In genomic region chr9:106421033-106421864, GRCm38 (mm10) we compare ENCODE assay signal across 9 mouse cellular contexts. TPM values are rescaled to one million over a fixed set of nuclear protein-coding genes. Genes with fewer than 3 reads are reported as not detected.
DNase-seq lines count a peak whose midpoint lies in the region; ATAC-seq and TF ChIP-seq lines count a peak whose summit lies in the region.
"Had no signal": no experiment of that assay in that cellular context is flagged by ENCODE, and none has a peak within 500 bp of the region (broad histone marks: within the 10 kb centered on the region; RNA-seq: fewer than 3 reads in every experiment).

No protein-coding gene starts in this region.

- no peaks in the 10 kb centered on the region for H3K36me3 ChIP-seq in heart, adult 2 months (ENCODE audit: control insufficient read depth, insufficient read depth, low read length)
- H3K36me3 ChIP-seq in E14TG2a.4 (ENCODE audit: insufficient read depth, low read length), result no peaks in the 10 kb centered on the region
- no peaks in the 10 kb centered on the region for H3K36me3 ChIP-seq in forebrain, postnatal 0 days (ENCODE audit: insufficient read depth)
- no peaks in the 10 kb centered on the region for H3K36me3 ChIP-seq in liver, embryonic 15.5 days (replicated peaks)

- H3K4me2 ChIP-seq in forebrain, postnatal 0 days (ENCODE audit: low read depth), result peak overlapping the region; percentile 18
- peak overlapping the region; percentile 35; the same call in 1 of the 2 replicates for H3K4me2 ChIP-seq in liver, embryonic 15.5 days

- no peaks in the 10 kb centered on the region for H3K27me3 ChIP-seq in heart, adult 2 months (ENCODE audit: control insufficient read depth, insufficient read depth, low read length)
- peaks cover 15% of the 10 kb centered on the region for H3K27me3 ChIP-seq in E14TG2a.4 (ENCODE audit: insufficient read depth, low read length)
- H3K27me3 ChIP-seq in forebrain, postnatal 0 days (ENCODE audit: insufficient read depth, low read length), result no peaks in the 10 kb centered on the region
- peaks cover 51% of the 10 kb centered on the region for H3K27me3 ChIP-seq in liver, embryonic 15.5 days

- no peaks in the 10 kb centered on the region for H3K9me3 ChIP-seq in E14TG2a.4 (ENCODE audit: low read length)
- no peaks in the 10 kb centered on the region for H3K9me3 ChIP-seq in forebrain, postnatal 0 days (ENCODE audit: low read length)
- no peaks in the 10 kb centered on the region for H3K9me3 ChIP-seq in liver, embryonic 15.5 days (replicated peaks)

- no peak for TF ChIP-seq EP300 in heart, adult 2 months (IDR thresholded peaks at IDR 0.05; ENCODE audit: insufficient read depth, low read depth, low read length)

- peak overlapping the region; percentile 17; the same call in 1 of the 2 replicates for H3K4me3 ChIP-seq in heart, adult 2 months
- H3K4me3 ChIP-seq in E14TG2a.4 (replicated peaks; ENCODE audit: low read length), result 0 out of 2 replicates have a peak overlapping the region, but pooled peaks have one; percentile 41
- H3K4me3 ChIP-seq in forebrain, postnatal 0 days (ENCODE audit: low read depth, low read length), result no peak overlapping the region
- H3K4me3 ChIP-seq in liver, embryonic 15.5 days (replicated peaks), result no peak overlapping the region
- H3K4me3 ChIP-seq: myocyte had no signal

- TF ChIP-seq CTCF in heart, adult 2 months (IDR thresholded peaks at IDR 0.05), result no peak
- TF ChIP-seq CTCF in E14TG2a.4 (conservative IDR thresholded peaks at IDR 0.05; ENCODE audit: low read length), result no peak
- TF ChIP-seq CTCF in forebrain, postnatal 0 days (IDR thresholded peaks at IDR 0.05; ENCODE audit: low read depth), result no peak

- ATAC-seq in forebrain, postnatal 0 days, result 0 out of 2 replicates have a peak, but pooled peaks have one; percentile 1
- ATAC-seq in liver, embryonic 15.5 days (ENCODE audit: insufficient read depth), result no peak

- 33% methylated on average over 18 of the region's 18 CpGs for WGBS in heart, adult 2 months
- WGBS in forebrain, postnatal 0 days, result 8% methylated on average over 18 of the region's 18 CpGs
- 11% methylated on average over 18 of the region's 18 CpGs for WGBS in liver, embryonic 15.5 days (ENCODE audit: insufficient replicate concordance)

- no peak for DNase-seq in heart, adult 2 months
- DNase-seq in heart, adult 8-10 months (ENCODE audit: low spot score), result no peak
- no peak for DNase-seq in forebrain, postnatal 0 days
- DNase-seq in right cerebral cortex, postnatal 10 days (ENCODE audit: low spot score in 2 of 2), result no peak
- DNase-seq in left cerebral cortex, adult 11 months (ENCODE audit: low spot score), result no peak
- DNase-seq in adrenal gland, postnatal 10 days, result no peak

- no peak for TF ChIP-seq POLR2A in heart, adult 2 months (IDR thresholded peaks at IDR 0.05; ENCODE audit: insufficient read depth, low read depth, low read length)

- H3K27ac ChIP-seq in heart, adult 2 months, result peak overlapping the region; percentile 26; the same call in 1 of the 2 replicates
- peak overlapping the region; percentile 29; the same call in 1 of the 2 replicates for H3K27ac ChIP-seq in forebrain, postnatal 0 days (ENCODE audit: low read depth, low read length)
- no peak overlapping the region for H3K27ac ChIP-seq in liver, embryonic 15.5 days (replicated peaks)

- H3K79me2 ChIP-seq in heart, adult 2 months (replicated peaks; ENCODE audit: control insufficient read depth, insufficient read depth, low read length), result no peaks in the 10 kb centered on the region

- H3K9ac ChIP-seq in heart, adult 2 months (ENCODE audit: low read depth, low read length), result no peak overlapping the region
- H3K9ac ChIP-seq in forebrain, postnatal 0 days, result 0 out of 2 replicates have a peak overlapping the region, but pooled peaks have one; percentile 33
- no peak overlapping the region for H3K9ac ChIP-seq in liver, embryonic 15.5 days

- H3K4me1 ChIP-seq in heart, adult 2 months (ENCODE audit: control insufficient read depth, insufficient read depth, low read length), result peaks cover 16% of the 10 kb centered on the region
- peaks cover 59% of the 10 kb centered on the region for H3K4me1 ChIP-seq in E14TG2a.4 (replicated peaks; ENCODE audit: low read depth, low read length)
- H3K4me1 ChIP-seq in forebrain, postnatal 0 days (ENCODE audit: insufficient read depth), result peaks cover 28% of the 10 kb centered on the region
- peaks cover 19% of the 10 kb centered on the region for H3K4me1 ChIP-seq in liver, embryonic 15.5 days (replicated peaks)

- intact Hi-C loops in heart, adult 2 months (cut with DNase I), result loop anchor here (1.0 kb wide), 3 partner anchors 72 to 132 kb away; no protein-coding TSS in a partner anchor

RNA-seq across cellular contexts. Expression of gene Rpl29, which starts 8.0 kb away (rescaled TPM):
- total RNA-seq in heart, adult 2 months (2021), result 100 to 1,000 TPM; 251 to 296 TPM
- 247 and 287 TPM in 2 replicates for polyA plus RNA-seq in heart, adult 2 months (2012; rRNA removed)
- total RNA-seq in heart, adult 8-10 months (2022), result 100 to 1,000 TPM; 256 to 304 (median 274) TPM
- 890 and 984 TPM in 2 replicates for total RNA-seq in forebrain, postnatal 0 days (2014; rRNA removed)
- 678 and 804 TPM in 2 replicates for polyA plus RNA-seq in forebrain, postnatal 0 days (2015; fragmentation: Nextera tagmentation; extraction: Ambion mirVana)
- polyA plus RNA-seq in liver, embryonic 15.5 days (2015; fragmentation: Nextera tagmentation; extraction: Ambion mirVana), result 454 and 516 TPM in 2 replicates
- total RNA-seq in adrenal gland, postnatal 10 days (2021), result 100 to 1,000 TPM; 485 to 490 TPM

RNA-seq across cellular contexts. Expression of gene Acy1, which starts 16.9 kb away (rescaled TPM):
- total RNA-seq in heart, adult 2 months (2021), result 10 to 100 TPM; 20.1 to 26.7 TPM
- 12.0 and 12.5 TPM in 2 replicates for polyA plus RNA-seq in heart, adult 2 months (2012; rRNA removed)
- total RNA-seq in heart, adult 8-10 months (2022), result 10 to 100 TPM; 23.1 to 28.9 (median 25.7) TPM
- total RNA-seq in forebrain, postnatal 0 days (2014; rRNA removed), result 12.9 and 18.1 TPM in 2 replicates
- polyA plus RNA-seq in forebrain, postnatal 0 days (2015; fragmentation: Nextera tagmentation; extraction: Ambion mirVana), result 20.5 and 21.0 TPM in 2 replicates
- polyA plus RNA-seq in liver, embryonic 15.5 days (2015; fragmentation: Nextera tagmentation; extraction: Ambion mirVana), result 32.4 and 35.5 TPM in 2 replicates
- 10 to 100 TPM; 21.3 to 23.1 TPM for total RNA-seq in adrenal gland, postnatal 10 days (2021)

RNA-seq across cellular contexts. Expression of gene Abhd14b, which starts 26.0 kb away (rescaled TPM):
- 1 to 10 TPM; 6.6 to 6.8 TPM for total RNA-seq in heart, adult 2 months (2021)
- 27.8 and 34.8 TPM in 2 replicates for polyA plus RNA-seq in heart, adult 2 months (2012; rRNA removed)
- total RNA-seq in heart, adult 8-10 months (2022), result 10 to 100 TPM in 2 of 4 experiments, 1 to 10 TPM in 2; 6.0 to 11.8 (median 9.6) TPM
- 10.5 and 13.8 TPM in 2 replicates for total RNA-seq in forebrain, postnatal 0 days (2014; rRNA removed)
- polyA plus RNA-seq in forebrain, postnatal 0 days (2015; fragmentation: Nextera tagmentation; extraction: Ambion mirVana), result 7.6 and 8.8 TPM in 2 replicates
- 29.0 and 36.4 TPM in 2 replicates for polyA plus RNA-seq in liver, embryonic 15.5 days (2015; fragmentation: Nextera tagmentation; extraction: Ambion mirVana)
- total RNA-seq in adrenal gland, postnatal 10 days (2021), result 10 to 100 TPM; 30.7 to 32.6 TPM

RNA-seq across cellular contexts. Expression of gene Abhd14a, which starts 26.2 kb away (rescaled TPM):
- 10 to 100 TPM; 18.7 to 21.8 TPM for total RNA-seq in heart, adult 2 months (2021)
- polyA plus RNA-seq in heart, adult 2 months (2012; rRNA removed), result 33.2 and 43.0 TPM in 2 replicates
- total RNA-seq in heart, adult 8-10 months (2022), result 10 to 100 TPM; 17.5 to 20.6 (median 19.5) TPM
- total RNA-seq in forebrain, postnatal 0 days (2014; rRNA removed), result 54.4 and 63.2 TPM in 2 replicates
- 84.1 and 87.1 TPM in 2 replicates for polyA plus RNA-seq in forebrain, postnatal 0 days (2015; fragmentation: Nextera tagmentation; extraction: Ambion mirVana)
- 20.2 and 22.0 TPM in 2 replicates for polyA plus RNA-seq in liver, embryonic 15.5 days (2015; fragmentation: Nextera tagmentation; extraction: Ambion mirVana)
- total RNA-seq in adrenal gland, postnatal 10 days (2021), result 10 to 100 TPM; 20.6 to 24.6 TPM

RNA-seq across cellular contexts. Expression of gene Pcbp4, which starts 31.8 kb away (rescaled TPM):
- total RNA-seq in heart, adult 2 months (2021), result 10 to 100 TPM; 70.0 to 74.6 TPM
- 92.8 and 95.8 TPM in 2 replicates for polyA plus RNA-seq in heart, adult 2 months (2012; rRNA removed)
- total RNA-seq in heart, adult 8-10 months (2022), result 10 to 100 TPM; 72.2 to 76.0 (median 74.5) TPM
- total RNA-seq in forebrain, postnatal 0 days (2014; rRNA removed), result 454 and 602 TPM in 2 replicates
- polyA plus RNA-seq in forebrain, postnatal 0 days (2015; fragmentation: Nextera tagmentation; extraction: Ambion mirVana), result 251 and 273 TPM in 2 replicates
- polyA plus RNA-seq in liver, embryonic 15.5 days (2015; fragmentation: Nextera tagmentation; extraction: Ambion mirVana), result 7.4 and 9.1 TPM in 2 replicates
- 10 to 100 TPM; 28.6 to 42.5 TPM for total RNA-seq in adrenal gland, postnatal 10 days (2021)

Comparison
In these comparisons a context has a peak if more than half of its experiments do, and no peak if none do; other contexts are left out.
1. H3K4me3 ChIP-seq: peak in heart, adult 2 months (single experiment) and E14TG2a.4 (single experiment); none in forebrain, postnatal 0 days (single experiment) and liver, embryonic 15.5 days (single experiment).